Mouse (Mus musculus) spleen, embryonic (tissue): Measurements from ENCODE around the gene C87499.

Experiments
- CTCF ChIA-PET: fragments of 350-600 bp; sonication (Branson Sonifier 250); formaldehyde crosslinking; loops from one replicate; lab custom pipeline; 2022; lab: Charles Lee

The C87499 gene

DNA sequence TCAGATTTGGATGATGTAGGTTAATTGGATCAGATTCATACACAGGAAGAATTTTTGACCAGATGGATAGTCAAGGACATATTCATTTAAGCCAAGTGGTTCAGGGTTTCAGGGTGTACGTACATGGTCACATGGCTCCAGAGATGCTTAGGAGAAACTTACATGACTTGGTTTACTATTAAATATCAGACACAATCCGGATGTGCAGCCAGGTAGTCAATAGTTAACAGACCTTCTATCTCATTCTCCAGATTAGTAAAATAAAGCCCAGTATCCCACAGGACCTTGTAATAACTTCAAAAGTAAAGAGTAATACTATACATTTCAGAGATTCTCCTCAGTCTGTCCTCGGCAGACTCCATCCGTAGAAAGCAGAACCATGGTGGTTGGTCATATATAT is at the start of gene C87499:
C87499 (minus strand) TSS at position 101 of the 400 bp plus-strand sequence.
- CTCF ChIA-PET = no interaction called here

DNA sequence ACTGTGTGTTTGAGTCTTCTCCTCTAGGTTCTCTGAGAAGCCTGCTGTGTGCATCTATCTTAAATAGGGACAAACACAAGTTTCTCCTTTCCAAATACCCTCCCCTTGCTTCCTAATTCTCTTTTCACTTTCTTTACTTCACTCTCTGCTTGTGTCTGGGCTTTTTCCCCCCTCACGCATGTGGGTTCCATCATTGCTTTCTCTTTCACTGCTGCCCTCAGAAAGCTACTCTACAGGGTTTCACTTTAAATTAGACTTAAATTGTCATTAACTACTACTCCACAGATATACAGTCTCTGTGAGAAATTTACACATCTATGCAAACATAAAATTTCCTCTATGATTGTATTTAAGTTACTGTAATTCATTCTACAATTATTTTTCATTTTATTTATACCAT is 49.6 kb upstream of the C87499 start, which contains the start of gene Ifna2:
Ifna2 (minus strand) TSS at position 101 of the 400 bp plus-strand sequence.
- CTCF ChIA-PET = no interaction called here

DNA sequence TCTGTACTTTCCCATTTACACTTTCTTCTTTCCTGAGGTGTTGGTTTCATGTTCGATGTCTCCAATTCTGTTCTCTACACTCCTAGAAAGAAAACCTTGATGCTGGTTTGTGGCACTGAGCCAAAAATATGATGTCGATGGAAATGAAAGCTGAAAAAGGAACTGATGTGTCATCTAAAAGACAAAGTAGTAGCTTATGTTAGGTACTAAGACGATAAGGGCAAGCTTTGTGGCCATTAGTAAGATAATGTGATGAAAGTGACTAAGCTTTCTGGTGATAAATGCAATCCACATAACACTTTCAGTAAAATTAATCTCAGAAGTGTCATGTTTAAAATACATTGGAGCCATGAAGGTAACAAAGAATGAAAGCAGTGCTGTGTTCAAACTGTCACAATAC is 47.1 kb upstream of the C87499 start:
- CTCF ChIA-PET = no interaction called here

DNA sequence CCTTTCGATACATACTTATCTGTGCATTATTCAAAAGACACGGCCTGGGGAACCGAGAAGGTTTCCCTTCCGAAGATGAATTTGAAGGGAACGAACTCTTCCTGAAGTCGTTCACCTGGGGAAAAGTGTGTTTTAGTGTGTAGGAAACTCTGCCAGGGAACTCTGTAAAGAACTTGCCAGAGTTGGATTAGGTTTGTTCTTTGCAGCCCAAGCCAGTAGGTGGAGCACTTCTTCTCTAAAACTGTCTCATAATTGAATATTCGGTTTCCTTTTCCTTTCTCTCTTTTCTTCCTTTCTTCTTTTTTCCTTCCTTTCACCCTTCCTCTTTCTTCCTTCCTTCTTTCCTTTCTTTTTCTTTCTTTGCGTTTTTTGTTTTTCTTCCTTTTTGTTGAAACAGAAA is 46.2 kb upstream of the C87499 start:
- CTCF ChIA-PET = no interaction called here

DNA sequence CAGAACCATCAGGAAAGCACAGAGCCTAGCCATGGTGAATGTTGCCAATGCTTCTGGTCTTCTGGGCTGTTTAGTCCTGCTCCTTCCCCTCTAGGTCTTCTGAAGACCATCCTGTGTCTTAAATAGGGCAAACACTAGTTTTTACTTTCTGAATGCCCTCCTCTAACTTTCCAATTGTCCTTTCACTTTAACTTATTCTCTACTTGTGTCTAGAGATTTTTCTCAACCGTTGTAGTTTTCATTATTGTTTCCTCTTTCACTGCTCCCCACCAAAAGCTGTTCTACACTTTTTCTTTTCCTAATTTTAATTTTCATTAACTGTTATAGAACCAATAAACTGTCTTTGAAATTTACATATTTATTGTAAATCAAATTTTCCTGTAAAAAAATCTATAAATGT is 42.6 kb upstream of the C87499 start, which contains the start of gene Ifna16:
Ifna16 (minus strand) TSS at position 101 of the 400 bp plus-strand sequence.
- CTCF ChIA-PET = no interaction called here

DNA sequence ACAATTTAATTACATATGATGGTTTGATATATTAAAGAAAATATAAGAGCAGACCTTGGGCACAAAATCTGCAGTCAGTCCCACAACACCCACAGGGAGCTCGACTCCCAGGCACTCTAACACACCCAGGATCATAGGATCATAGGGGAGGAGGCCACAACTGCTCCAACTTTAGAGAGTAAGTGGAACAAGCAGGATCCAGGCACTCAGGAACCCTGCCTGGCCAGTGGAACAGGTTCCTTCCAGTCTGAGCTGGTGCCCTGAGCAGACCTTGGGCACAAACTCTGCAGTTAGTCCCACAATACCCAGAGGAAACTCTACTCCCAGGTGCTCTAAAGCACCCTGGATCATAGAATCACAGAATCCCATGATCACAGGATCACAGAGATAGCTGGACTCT is 21.2 kb upstream of the C87499 start:
- CTCF ChIA-PET = no interaction called here

DNA sequence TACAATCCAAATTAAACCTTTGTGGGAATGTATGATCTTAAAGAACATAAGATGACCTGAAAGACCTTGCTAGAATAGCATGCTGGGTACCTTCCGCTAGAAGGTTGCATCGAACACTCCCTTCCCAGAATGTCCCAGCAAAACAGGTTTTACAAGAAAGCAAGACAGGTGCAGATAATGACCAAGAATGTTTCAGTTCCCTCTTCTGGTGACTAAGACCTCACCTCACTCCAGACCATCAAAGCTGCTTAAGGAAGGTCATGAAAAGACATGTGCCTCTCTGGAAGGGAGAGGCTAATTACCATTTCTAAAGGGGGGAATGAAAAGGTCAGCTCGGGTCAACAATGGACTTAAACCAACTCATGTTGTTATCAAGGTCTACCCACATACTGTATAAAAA is 19.4 kb upstream of the C87499 start:
- CTCF ChIA-PET = no interaction called here

DNA sequence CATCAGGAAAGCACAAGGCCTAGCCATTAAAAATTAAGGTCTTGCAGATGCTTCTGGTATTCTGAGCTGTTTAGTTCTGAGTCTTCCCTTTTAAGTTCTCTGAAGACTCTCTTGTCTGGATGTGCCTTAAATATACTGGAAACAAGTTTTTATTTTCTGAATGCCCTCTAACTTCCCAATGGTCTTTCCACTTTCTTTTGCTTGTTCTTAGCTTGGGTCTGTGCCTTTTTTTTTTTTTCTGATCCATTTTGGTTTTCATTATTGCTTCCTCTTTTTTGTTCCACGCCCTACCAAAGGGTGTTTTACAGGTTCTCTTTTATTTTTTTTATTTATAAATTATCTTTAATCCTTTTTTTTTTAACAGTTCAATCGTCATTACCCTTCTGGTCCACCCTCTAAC is 10.1 kb upstream of the C87499 start, which contains the start of gene Ifna13:
Ifna13 (minus strand) TSS at position 101 of the 400 bp plus-strand sequence.
- CTCF ChIA-PET = interaction anchor here (0.7 kb wide), 1 partner anchor 196 kb away, joined by 5 read pairs; no protein-coding TSS in a partner anchor

DNA sequence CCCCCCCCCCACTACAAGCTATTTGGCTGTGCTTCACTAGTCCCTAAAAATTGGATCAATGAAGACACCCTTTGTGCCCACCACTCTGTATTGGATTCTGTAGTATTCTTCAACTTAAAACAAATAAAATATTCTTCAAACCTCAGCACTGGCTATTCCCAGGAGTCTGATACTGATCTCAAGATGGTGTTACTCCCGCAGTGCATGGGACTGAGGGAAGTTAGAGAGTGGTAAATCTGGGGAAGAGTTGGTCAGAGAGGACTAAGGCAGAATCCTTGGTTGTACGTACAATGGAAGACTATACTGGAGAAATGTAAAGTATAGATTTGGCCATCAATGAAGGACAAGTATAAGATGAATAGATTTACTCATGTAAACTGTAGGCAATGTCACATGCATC is 8.3 kb upstream of the C87499 start:
- CTCF ChIA-PET = no interaction called here

DNA sequence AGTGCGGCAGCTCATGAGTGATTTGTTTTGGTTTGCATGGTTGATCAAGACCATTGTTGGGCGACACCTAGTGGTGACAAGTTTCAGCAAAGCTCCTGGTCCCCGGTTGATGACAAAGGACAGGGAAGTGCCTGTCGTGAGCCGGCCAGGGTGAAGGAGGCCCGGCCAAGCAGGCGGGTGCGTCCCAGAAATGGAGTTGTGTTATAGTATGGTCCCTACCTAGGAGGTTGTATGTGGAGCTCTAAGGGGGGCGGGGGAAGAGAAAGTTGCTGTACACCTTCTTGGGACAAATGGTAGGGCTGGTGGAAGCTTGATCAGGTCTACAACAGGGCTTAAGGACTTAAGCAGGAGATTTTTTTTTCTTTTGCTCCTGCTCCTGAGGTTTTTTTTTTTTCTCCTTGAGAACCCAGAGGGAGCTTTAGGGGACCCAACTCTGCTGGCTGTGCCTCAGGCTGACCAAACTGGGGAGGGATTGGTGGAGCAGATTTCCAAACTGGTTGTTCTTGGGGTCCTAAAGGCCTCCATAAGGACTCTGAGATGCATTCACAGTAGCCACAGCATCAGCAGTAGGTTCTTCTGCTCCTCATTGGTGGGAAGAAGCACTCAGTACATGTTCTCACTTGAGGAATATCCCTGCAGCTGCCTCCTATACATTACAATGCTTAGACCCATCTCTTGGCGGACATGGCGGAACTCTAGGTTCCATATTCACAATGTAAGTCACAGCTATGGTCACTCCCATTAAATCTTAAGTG is 7.0 kb upstream of the C87499 start:
- CTCF ChIA-PET = interaction anchor here (0.7 to 1.0 kb wide), 2 partner anchors 57 to 759 kb away, joined by 3 to 5 read pairs; no protein-coding TSS in a partner anchor

DNA sequence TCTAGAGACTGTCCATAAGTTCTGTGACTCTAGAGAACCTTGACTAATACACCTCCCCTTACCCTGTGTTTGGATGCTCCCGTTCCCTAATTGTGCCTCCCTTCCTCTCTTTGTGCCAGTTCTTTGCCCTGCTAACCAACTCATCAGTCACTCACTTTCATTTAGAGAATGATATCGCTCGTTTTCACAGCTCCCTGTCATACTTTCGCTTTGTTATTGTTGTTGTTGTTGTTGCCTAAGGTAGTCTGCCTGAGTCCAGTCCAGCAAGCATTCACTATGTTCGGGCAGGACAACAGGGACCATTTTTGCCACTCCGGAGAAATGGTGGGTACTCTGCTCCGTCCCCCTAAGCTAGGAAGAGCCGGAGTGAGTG is 6.5 kb upstream of the C87499 start:
- CTCF ChIA-PET = interaction anchor here (0.7 to 1.0 kb wide), 2 partner anchors 57 to 758 kb away, joined by 3 to 5 read pairs; no protein-coding TSS in a partner anchor

DNA sequence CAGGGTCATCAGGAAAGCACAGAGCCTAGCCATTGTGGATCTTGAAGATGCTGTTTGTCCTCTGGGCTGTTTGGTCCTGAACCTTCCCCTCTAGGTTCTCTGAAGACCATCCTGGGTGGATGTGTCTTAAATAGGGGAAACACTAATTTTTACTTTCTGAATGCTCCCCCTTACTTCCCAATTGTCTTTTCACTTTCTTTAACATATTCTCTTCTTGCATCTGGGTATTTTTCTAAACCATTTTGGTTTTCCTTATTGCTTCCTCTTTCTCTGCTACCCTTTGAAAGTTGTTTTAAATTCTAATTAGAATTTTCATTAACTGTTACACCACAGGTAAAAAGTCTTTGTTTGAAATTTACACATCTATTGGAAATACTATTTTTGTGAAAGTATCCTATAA is 30.9 kb downstream of the C87499 start, which contains the start of gene Ifna12:
Ifna12 (minus strand) TSS at position 101 of the 400 bp plus-strand sequence.
- CTCF ChIA-PET = no interaction called here

DNA sequence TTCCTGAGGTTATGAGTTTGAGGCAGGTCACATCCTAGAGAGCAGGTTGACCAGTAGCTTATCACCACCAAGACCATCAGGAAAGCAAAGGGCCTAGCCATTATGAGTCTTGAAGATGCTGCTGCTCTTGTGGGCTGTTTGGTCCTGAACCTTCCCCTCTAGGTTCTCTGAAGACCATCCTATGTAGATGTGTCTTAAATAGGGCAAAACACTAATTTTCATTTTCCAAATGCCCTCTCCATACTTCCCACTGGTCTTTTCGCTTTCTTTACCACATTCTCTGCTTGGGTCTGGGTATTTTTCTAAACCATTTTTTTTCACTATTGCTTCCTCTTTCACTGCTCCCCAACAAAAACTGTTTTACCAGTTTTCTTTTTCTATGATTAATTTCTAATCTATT is 41.9 kb downstream of the C87499 start, which contains the start of gene Ifna9:
Ifna9 (minus strand) TSS at position 101 of the 400 bp plus-strand sequence.
- CTCF ChIA-PET = no interaction called here
